Mouse (Mus musculus) ES-Bruce4 (cell line): ENCODE data around the gene Cryab. TPM values are rescaled to one million over a fixed set of nuclear protein-coding genes. Genes with fewer than 3 reads are reported as not detected.

Source experiments
- H3K27ac ChIP-seq: 2 replicates; pipeline ENCODE4 v1.5.1; 2012; ENCODE audit warnings: low read length, inconsistent platforms; ENCODE audit not compliant: insufficient read depth
- H3K27me3 ChIP-seq: 2 replicates; pipeline ENCODE4 v1.6.1; 2012; ENCODE audit warnings: mild to moderate bottlenecking, low read length, inconsistent platforms; ENCODE audit not compliant: control insufficient read depth, poor library complexity, insufficient read depth, severe bottlenecking
- H3K36me3 ChIP-seq: 2 replicates; pipeline ENCODE4 v1.6.1; 2012; ENCODE audit warnings: inconsistent platforms, mild to moderate bottlenecking, low read length, moderate library complexity; ENCODE audit not compliant: control insufficient read depth, poor library complexity, insufficient read depth, severe bottlenecking
- H3K4me1 ChIP-seq: one replicate; pipeline ENCODE4 v1.8.1; 2011; ENCODE audit warnings: low read length; ENCODE audit not compliant: control insufficient read depth, insufficient read depth
- H3K4me3 ChIP-seq: 2 replicates; pipeline ENCODE4 v1.5.1; 2011; ENCODE audit warnings: low read depth, mild to moderate bottlenecking, low read length
- H3K9ac ChIP-seq: 2 replicates; pipeline ENCODE4 v1.6.1; 2012; ENCODE audit warnings: low read depth, mild to moderate bottlenecking, inconsistent platforms; ENCODE audit not compliant: poor library complexity, severe bottlenecking
- H3K9me3 ChIP-seq: replicated peaks from 2 replicates; pipeline ENCODE4 v1.6.1; 2012; ENCODE audit warnings: mild to moderate bottlenecking, low read length, inconsistent platforms; ENCODE audit not compliant: control insufficient read depth, poor library complexity, insufficient read depth, severe bottlenecking
- CTCF ChIP-seq: IDR thresholded peaks from one replicate; pipeline ENCODE4 v1.8.1; 2011; ENCODE audit warnings: low read depth, low read length
- EP300 ChIP-seq: IDR thresholded peaks from 2 replicates; pipeline ENCODE4 v1.6.1; 2011; ENCODE audit warnings: low read depth, low read length; ENCODE audit not compliant: insufficient read depth
- POLR2A ChIP-seq: IDR thresholded peaks from one replicate; pipeline ENCODE4 v1.8.1; 2011; ENCODE audit warnings: low read length; ENCODE audit not compliant: insufficient read depth
- polyA plus RNA-seq: library from polyadenylated mRNA; stranded (reverse); fragments of >200 nt; gene quantifications from 2 replicates; pipeline ENCODE4 v1.2.4, GENCODE M21; 2011; ENCODE audit warnings: low read depth; ENCODE audit not compliant: missing spikeins, insufficient read depth, insufficient read length

Gene Cryab
- polyA plus RNA-seq, 1 experiment, result 125 TPM

DNA sequence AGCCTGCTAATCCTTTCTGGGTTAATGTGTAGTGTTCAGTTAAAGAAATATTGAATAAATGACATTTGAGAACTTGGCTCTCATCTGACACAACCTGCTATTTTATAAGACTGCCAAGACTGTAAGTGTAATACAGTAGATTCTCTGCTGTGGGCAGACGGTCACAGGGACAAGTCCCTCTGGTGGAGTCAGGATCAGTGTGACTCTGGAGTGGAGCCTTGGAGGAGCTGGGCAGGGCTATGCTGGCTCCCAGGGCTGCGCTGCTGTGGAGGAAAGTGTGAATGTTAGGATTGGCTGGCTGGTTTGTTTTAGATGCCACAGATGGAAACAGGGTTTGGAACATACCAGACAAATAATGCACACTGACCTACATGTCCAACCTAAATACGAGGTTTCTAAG, 44.1 kb downstream of the Cryab start:
- H3K4me1 ChIP-seq, result no peaks in the 10 kb centered on the region
- peaks cover 6% of the 10 kb centered on the region for H3K36me3 ChIP-seq
- H3K9me3 ChIP-seq, result no peaks in the 10 kb centered on the region
- no peaks in the 10 kb centered on the region for H3K27me3 ChIP-seq
- no peak overlapping the region for H3K9ac ChIP-seq
- no peak overlapping the region for H3K27ac ChIP-seq
- no peak overlapping the region for H3K4me3 ChIP-seq
- no peak for TF ChIP-seq CTCF
- no peak for TF ChIP-seq EP300
- no peak for TF ChIP-seq POLR2A

DNA sequence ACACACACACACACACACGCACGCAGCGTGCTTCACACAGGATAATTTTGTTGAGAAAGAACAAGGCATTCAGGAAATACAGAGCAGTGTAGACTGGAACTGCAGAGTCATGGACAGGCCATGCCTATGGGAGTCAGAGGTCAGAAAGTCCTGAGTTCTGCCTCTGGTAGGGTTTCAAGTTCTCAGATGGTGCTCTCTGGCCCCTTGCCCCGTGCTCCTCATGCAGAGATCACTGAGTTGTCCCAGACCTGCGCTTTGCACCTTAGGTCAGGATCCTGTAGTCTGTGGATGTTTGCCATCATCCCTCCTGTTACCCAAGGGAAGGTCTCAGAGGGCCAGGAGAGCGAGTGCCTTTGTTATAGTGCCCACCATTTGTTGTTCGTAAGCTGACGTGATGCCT, 45.7 kb downstream of the Cryab start:
- no peaks in the 10 kb centered on the region for H3K27me3 ChIP-seq
- no peak overlapping the region for H3K27ac ChIP-seq
- peaks cover 3% of the 10 kb centered on the region; the same call in 1 of the 2 replicates for H3K36me3 ChIP-seq
- no peak overlapping the region for H3K4me3 ChIP-seq
- H3K9me3 ChIP-seq, result no peaks in the 10 kb centered on the region
- TF ChIP-seq POLR2A, result no peak
- no peak for TF ChIP-seq EP300
- no peak for TF ChIP-seq CTCF
- H3K4me1 ChIP-seq, result no peaks in the 10 kb centered on the region
- no peak overlapping the region for H3K9ac ChIP-seq

DNA sequence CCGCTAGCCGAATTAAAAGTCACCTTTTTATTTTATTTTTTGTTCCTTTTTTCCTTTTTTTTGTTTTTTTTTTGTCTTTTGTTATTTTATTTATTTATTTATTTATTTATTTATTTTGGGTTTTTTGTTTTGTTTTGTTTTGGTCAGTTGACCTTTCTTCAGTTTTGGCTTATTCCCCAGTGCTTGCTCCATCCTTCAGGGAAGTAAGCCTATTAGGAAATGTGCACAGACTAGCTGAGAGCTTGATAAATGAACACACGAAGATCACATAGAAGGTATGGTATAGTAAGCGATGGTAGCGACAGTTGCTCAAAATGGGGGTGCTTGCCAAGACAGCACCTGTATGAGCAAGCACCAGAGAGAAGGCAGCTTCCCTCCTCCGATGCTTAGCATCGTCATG, 46.5 kb downstream of the Cryab start:
- H3K36me3 ChIP-seq, result no peaks in the 10 kb centered on the region; the same call in 1 of the 2 replicates
- no peaks in the 10 kb centered on the region for H3K27me3 ChIP-seq
- no peak overlapping the region for H3K9ac ChIP-seq
- H3K4me1 ChIP-seq, result no peaks in the 10 kb centered on the region
- H3K4me3 ChIP-seq, result no peak overlapping the region
- H3K9me3 ChIP-seq, result no peaks in the 10 kb centered on the region
- no peak overlapping the region for H3K27ac ChIP-seq
- no peak for TF ChIP-seq POLR2A

DNA sequence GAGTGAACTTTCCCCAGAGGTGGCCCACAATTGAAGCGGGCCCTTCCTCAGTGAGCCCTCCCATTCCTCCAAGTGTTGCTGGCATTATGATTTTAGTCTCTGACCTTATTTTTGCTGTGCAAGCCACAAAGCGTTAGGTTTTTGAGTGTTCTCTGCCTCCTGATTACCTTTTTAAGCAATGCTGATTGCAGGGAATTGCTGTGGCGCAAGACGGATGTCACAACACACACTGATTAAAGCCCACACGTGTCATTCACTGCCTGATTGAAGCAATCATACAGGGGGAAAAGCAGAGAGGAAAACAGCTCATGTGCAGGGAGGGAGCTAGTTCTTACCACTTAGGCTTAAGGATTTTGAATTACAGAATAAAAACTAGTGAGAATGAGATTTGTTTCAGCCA, 47.2 kb downstream of the Cryab start:
- no peaks in the 10 kb centered on the region; the same call in 1 of the 2 replicates for H3K36me3 ChIP-seq
- H3K4me3 ChIP-seq, result no peak overlapping the region
- no peaks in the 10 kb centered on the region for H3K9me3 ChIP-seq
- no peaks in the 10 kb centered on the region for H3K4me1 ChIP-seq
- H3K27ac ChIP-seq, result no peak overlapping the region
- no peaks in the 10 kb centered on the region for H3K27me3 ChIP-seq
- TF ChIP-seq CTCF, result no peak
- no peak for TF ChIP-seq EP300
- TF ChIP-seq POLR2A, result no peak
- no peak overlapping the region for H3K9ac ChIP-seq

DNA sequence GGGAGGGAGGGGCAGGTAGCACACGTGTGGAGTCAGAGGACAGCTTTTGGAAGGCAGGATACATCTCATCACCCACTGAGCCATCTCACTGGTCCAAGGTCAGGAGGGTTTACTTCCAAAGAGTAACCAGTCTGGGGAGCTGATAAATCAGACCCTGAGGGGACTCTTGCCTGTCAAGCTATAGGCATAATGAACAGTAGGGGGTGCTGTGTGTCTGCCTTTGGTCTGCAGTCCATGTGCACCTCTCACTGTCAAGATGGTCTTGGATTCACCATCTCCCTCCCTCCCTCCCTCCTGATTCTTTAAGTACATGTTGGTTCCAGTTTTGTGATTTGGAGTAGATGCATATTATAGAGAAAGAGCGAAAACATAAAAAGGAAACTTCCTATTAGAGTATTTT, 49.9 kb downstream of the Cryab start:
- H3K36me3 ChIP-seq, result no peaks in the 10 kb centered on the region; the same call in 1 of the 2 replicates
- H3K9ac ChIP-seq, result no peak overlapping the region
- no peaks in the 10 kb centered on the region for H3K27me3 ChIP-seq
- no peaks in the 10 kb centered on the region for H3K4me1 ChIP-seq
- H3K27ac ChIP-seq, result no peak overlapping the region
- TF ChIP-seq CTCF (peak; percentile 67), POLR2A (no peak), EP300 (no peak)
- H3K9me3 ChIP-seq, result no peaks in the 10 kb centered on the region
- H3K4me3 ChIP-seq, result no peak overlapping the region

DNA sequence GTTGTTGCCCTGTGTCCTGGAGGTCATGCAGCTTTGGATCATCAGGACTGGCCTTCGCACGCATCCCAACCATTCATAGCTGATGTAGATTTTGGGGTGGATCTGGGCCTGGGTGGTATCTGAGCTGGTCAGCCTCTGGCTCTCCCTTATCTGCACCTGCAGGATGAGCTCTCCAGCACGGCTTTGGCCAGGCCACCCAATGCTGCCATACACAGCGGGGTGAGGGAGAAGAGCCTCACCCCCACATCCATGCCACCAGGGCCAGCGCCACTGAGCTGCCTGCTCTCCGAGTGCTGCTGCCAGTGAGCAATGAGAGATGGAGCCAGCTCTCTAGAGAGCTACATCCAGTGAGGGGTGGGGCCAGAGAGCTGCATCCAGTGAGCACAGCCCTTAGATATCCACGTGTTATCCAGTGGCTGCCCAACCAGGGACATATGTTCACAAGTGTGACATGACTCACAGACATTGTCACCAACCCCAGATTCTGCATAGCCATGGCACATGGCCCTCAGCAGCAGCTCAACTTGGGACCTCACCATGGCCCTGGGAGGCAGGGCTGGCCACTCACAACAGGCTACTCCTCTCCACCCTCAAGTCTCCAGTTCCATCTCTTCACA, 52.0 kb downstream of the Cryab start:
- Histone ChIP-seq H3K27me3 (no peaks in the 10 kb centered on the region), H3K27ac (no peak overlapping the region), H3K36me3 (no peaks in the 10 kb centered on the region; the same call in 1 of the 2 replicates), H3K9ac (no peak overlapping the region), H3K9me3 (no peaks in the 10 kb centered on the region), H3K4me3 (no peak overlapping the region), H3K4me1 (no peaks in the 10 kb centered on the region)
- TF ChIP-seq POLR2A, result no peak
- no peak for TF ChIP-seq CTCF
- no peak for TF ChIP-seq EP300

Other genes with a start within 250 kb of the Cryab start
- 34.3 and 34.4 TPM in 2 replicates for gene Pts, start 222.6 kb upstream of the Cryab start, polyA plus RNA-seq
- 1.2 and 2.1 TPM in 2 replicates for gene Il18, start 196.5 kb upstream of the Cryab start, polyA plus RNA-seq
- not detected in 2 replicates for gene Bco2, start 196.1 kb upstream of the Cryab start, polyA plus RNA-seq
- not detected in 2 replicates for gene Tex12, start 190.0 kb upstream of the Cryab start, polyA plus RNA-seq
- gene Sdhd, start 147.5 kb upstream of the Cryab start, polyA plus RNA-seq, result 145 and 156 TPM in 2 replicates
- 119 and 145 TPM in 2 replicates for gene Timm8b, start 147.4 kb upstream of the Cryab start, polyA plus RNA-seq
- gene Pih1d2, start 134.0 kb upstream of the Cryab start, polyA plus RNA-seq, result 5.6 and 7.3 TPM in 2 replicates
- 40.4 and 46.9 TPM in 2 replicates for gene Nkapd1, start 133.9 kb upstream of the Cryab start, polyA plus RNA-seq
- gene Dlat, start 91.5 kb upstream of the Cryab start, polyA plus RNA-seq, result 68.3 and 68.4 TPM in 2 replicates
- gene Dixdc1, start 11.8 kb upstream of the Cryab start, polyA plus RNA-seq, result 10.1 and 11.1 TPM in 2 replicates
- gene 2310030G06Rik, start 4.8 kb upstream of the Cryab start, polyA plus RNA-seq, result 23.7 and 31.2 TPM in 2 replicates
- gene Hspb2, start 1.0 kb downstream of the Cryab start, polyA plus RNA-seq, result 22.3 and 22.7 TPM in 2 replicates
- gene Fdxacb1, start 16.9 kb downstream of the Cryab start, polyA plus RNA-seq, result 8.5 and 9.0 TPM in 2 replicates
- gene Alg9, start 23.7 kb downstream of the Cryab start, polyA plus RNA-seq, result 23.5 and 30.3 TPM in 2 replicates
- gene 1110032A03Rik, start 24.2 kb downstream of the Cryab start, polyA plus RNA-seq, result 12.4 and 13.1 TPM in 2 replicates
- gene Ppp2r1b, start 94.0 kb downstream of the Cryab start, polyA plus RNA-seq, result 56.4 and 61.9 TPM in 2 replicates